8 mouse cellular contexts compared by ENCODE assay signal in genomic region chr11:69070590-69071222, GRCm38 (mm10). TPM values are rescaled to one million over a fixed set of nuclear protein-coding genes. Genes with fewer than 3 reads are reported as not detected.
DNase-seq lines count a peak whose midpoint lies in the region; ATAC-seq lines count a peak whose summit lies in the region.

TSS of gene Tmem107 (plus strand) at chr11:69070806.

- peak; percentile 55 for ATAC-seq in common myeloid progenitor, adult 5-6 weeks (replicated peaks; ENCODE audit: low read depth, poor library complexity, severe bottlenecking)
- ATAC-seq in megakaryocyte progenitor cell, adult 5-6 weeks (replicated peaks; ENCODE audit: poor library complexity) = peak; percentile 52

- peak; percentile 96 for DNase-seq in ZHBTc4 (ENCODE audit: low read depth, low spot score)
- peak; percentile 85 to 91 for DNase-seq in gastrocnemius, adult 8-10 months (ENCODE audit: low spot score in 2 of 2)
- DNase-seq in induced T-regulatory cell, adult 2 months (ENCODE audit: low read depth) = peak; percentile 97
- DNase-seq in left cerebral cortex, adult 9 months (ENCODE audit: low spot score in 2 of 2) = peak; percentile 87 to 95
- peak; percentile 92 for DNase-seq in right cerebral cortex, postnatal 14 days
- peak; percentile 87 to 92 for DNase-seq in urinary bladder, postnatal 36 days (ENCODE audit: low spot score in 2 of 2)

RNA-seq across cellular contexts. Expression of gene Tmem107, which starts in this region (rescaled TPM):
- total RNA-seq in common myeloid progenitor, adult 5-6 weeks (2017) = 23.2 and 26.3 TPM in 2 replicates
- 1 to 10 TPM; 2.9 to 7.0 (median 5.2) TPM for total RNA-seq in gastrocnemius, adult 8-10 months (2022)
- 18.6 and 23.4 TPM in 2 replicates for total RNA-seq in megakaryocyte progenitor cell, adult 5-6 weeks (2015)
- total RNA-seq in megakaryocyte progenitor cell, adult 5-6 weeks (2017) = 23.9 and 40.6 TPM in 2 replicates

Comparison
In these comparisons a context has a peak if more than half of its experiments do, and no peak if none do; other contexts are left out.
1. Peak in every context shown above with its lines: DNase-seq and ATAC-seq.